Mouse (Mus musculus): ENCODE data around the gene Ccnd3. TPM values are rescaled to one million over a fixed set of nuclear protein-coding genes. Genes with fewer than 3 reads are reported as not detected.

Ccnd3 gene
- total and polyA plus RNA-seq, 2 experiments from 2014 or later, result 41.1 to 52.6 TPM

GRCm38 (mm10) chr17:47632181-47632840 is 127.5 kb downstream of the Ccnd3 start:
- no peak overlapping the region for H3K9ac ChIP-seq (replicated peaks; ENCODE audit: low read length, poor library complexity, severe bottlenecking)
- DNase-seq (ENCODE audit: low spot score) (no peak), ATAC-seq (ENCODE audit: low FRiP score) (no peak)
- H3K4me1 ChIP-seq (ENCODE audit: insufficient read depth, low read length), result peaks cover 7% of the 10 kb centered on the region; the same call in 1 of the 2 replicates
- WGBS, result 71% methylated on average over 4 of the region's 4 CpGs
- H3K4me2 ChIP-seq (ENCODE audit: low read depth, low read length, poor library complexity, severe bottlenecking), result peak overlapping the region; percentile 9; the same call in 1 of the 2 replicates
- no peak overlapping the region for H3K27ac ChIP-seq (ENCODE audit: low read depth, low read length)
- H3K27me3 ChIP-seq (ENCODE audit: insufficient read depth, low read length), result no peaks in the 10 kb centered on the region
- H3K36me3 ChIP-seq (ENCODE audit: insufficient read depth, low read length), result peaks cover 9% of the 10 kb centered on the region; the same call in 1 of the 2 replicates
- H3K4me3 ChIP-seq (ENCODE audit: low read depth, low read length), result no peak overlapping the region
- TF ChIP-seq CTCF (IDR thresholded peaks at IDR 0.05), result no peak
- no peaks in the 10 kb centered on the region for H3K9me3 ChIP-seq (ENCODE audit: low read length)

DNA sequence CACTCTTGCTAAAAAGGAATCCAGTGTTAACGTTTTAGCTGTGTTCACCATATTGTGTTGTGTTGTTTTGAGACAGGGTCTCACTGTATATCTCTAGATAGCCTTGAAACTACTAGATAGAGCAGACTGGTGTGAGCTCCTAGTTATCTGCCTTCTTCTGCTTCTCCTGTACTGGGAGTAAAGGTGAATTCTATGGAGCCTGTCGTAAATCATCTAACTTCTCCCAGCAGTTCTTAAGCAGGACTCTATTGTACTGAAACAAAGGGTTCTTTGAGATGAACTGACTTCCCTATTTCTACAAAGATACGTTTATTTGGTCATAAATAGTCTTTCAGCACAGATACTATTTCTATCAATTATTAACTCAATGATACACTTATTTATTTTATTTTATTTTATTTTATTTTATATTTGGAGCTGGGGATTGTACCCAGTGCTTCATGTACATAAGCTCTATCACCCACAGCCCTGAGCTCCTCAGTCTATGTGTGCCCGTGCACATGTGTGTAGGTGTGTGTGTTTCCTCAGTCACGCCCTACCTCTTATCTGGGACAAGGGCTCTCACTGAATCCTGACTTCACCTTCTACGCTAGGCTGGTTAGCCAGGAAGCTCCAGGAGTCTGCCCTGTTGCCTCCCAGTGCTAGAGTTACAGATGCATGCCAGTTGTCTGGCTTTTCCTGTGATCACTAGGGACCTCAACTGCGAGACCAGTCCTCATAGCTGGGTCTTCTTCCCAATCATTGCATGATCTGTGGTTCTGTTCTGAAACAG is 129.3 kb downstream of the Ccnd3 start:
- TF ChIP-seq CTCF (IDR thresholded peaks at IDR 0.05), result no peak
- no peak for ATAC-seq (ENCODE audit: low FRiP score)
- H3K9me3 ChIP-seq (ENCODE audit: low read length), result no peaks in the 10 kb centered on the region
- H3K27me3 ChIP-seq (ENCODE audit: insufficient read depth, low read length), result no peaks in the 10 kb centered on the region
- no peak overlapping the region for H3K4me3 ChIP-seq (ENCODE audit: low read depth, low read length)
- DNase-seq (ENCODE audit: low spot score), result no peak
- H3K4me1 ChIP-seq (ENCODE audit: insufficient read depth, low read length), result peaks cover 7% of the 10 kb centered on the region; the same call in 1 of the 2 replicates
- no peak overlapping the region for H3K9ac ChIP-seq (replicated peaks; ENCODE audit: low read length, poor library complexity, severe bottlenecking)
- H3K27ac ChIP-seq (ENCODE audit: low read depth, low read length), result no peak overlapping the region
- H3K36me3 ChIP-seq (ENCODE audit: insufficient read depth, low read length), result peaks cover 9% of the 10 kb centered on the region; the same call in 1 of the 2 replicates
- 80% methylated on average over 7 of the region's 7 CpGs for WGBS
- no peak overlapping the region for H3K4me2 ChIP-seq (ENCODE audit: low read depth, low read length, poor library complexity, severe bottlenecking)

GRCm38 (mm10) chr17:47642992-47643391 is 138.1 kb downstream of the Ccnd3 start:
- no peaks in the 10 kb centered on the region for H3K36me3 ChIP-seq (ENCODE audit: insufficient read depth, low read length)
- peak; percentile 37 for TF ChIP-seq CTCF (IDR thresholded peaks at IDR 0.05)
- no peaks in the 10 kb centered on the region for H3K9me3 ChIP-seq (ENCODE audit: low read length)
- 88% methylated on average over 2 of the region's 2 CpGs for WGBS
- H3K4me3 ChIP-seq (ENCODE audit: low read depth, low read length), result no peak overlapping the region
- H3K4me1 ChIP-seq (ENCODE audit: insufficient read depth, low read length), result no peaks in the 10 kb centered on the region
- H3K9ac ChIP-seq (replicated peaks; ENCODE audit: low read length, poor library complexity, severe bottlenecking), result no peak overlapping the region
- no peak for ATAC-seq (ENCODE audit: low FRiP score)
- DNase-seq (ENCODE audit: low spot score), result no peak
- H3K4me2 ChIP-seq (ENCODE audit: low read depth, low read length, poor library complexity, severe bottlenecking), result no peak overlapping the region
- H3K27ac ChIP-seq (ENCODE audit: low read depth, low read length), result no peak overlapping the region
- no peaks in the 10 kb centered on the region for H3K27me3 ChIP-seq (ENCODE audit: insufficient read depth, low read length)

- WGBS, result 65% methylated on average over 1 of the region's 1 CpGs
- Histone ChIP-seq H3K9ac (replicated peaks; ENCODE audit: low read length, poor library complexity, severe bottlenecking) (no peak overlapping the region), H3K27ac (ENCODE audit: low read depth, low read length) (no peak overlapping the region), H3K4me2 (ENCODE audit: low read depth, low read length, poor library complexity, severe bottlenecking) (no peak overlapping the region), H3K4me3 (ENCODE audit: low read depth, low read length) (no peak overlapping the region), H3K27me3 (ENCODE audit: insufficient read depth, low read length) (no peaks in the 10 kb centered on the region), H3K4me1 (ENCODE audit: insufficient read depth, low read length) (no peaks in the 10 kb centered on the region), H3K9me3 (ENCODE audit: low read length) (no peaks in the 10 kb centered on the region), H3K36me3 (ENCODE audit: insufficient read depth, low read length) (no peaks in the 10 kb centered on the region; the same call in 1 of the 2 replicates)
- no peak for ATAC-seq (ENCODE audit: low FRiP score)
- peak; percentile 69 for DNase-seq (ENCODE audit: low spot score)
- TF ChIP-seq CTCF (IDR thresholded peaks at IDR 0.05), result peak; percentile 72
Measured at GRCm38 (mm10) chr17:47646683-47647082, 141.8 kb downstream of the Ccnd3 start.

DNA sequence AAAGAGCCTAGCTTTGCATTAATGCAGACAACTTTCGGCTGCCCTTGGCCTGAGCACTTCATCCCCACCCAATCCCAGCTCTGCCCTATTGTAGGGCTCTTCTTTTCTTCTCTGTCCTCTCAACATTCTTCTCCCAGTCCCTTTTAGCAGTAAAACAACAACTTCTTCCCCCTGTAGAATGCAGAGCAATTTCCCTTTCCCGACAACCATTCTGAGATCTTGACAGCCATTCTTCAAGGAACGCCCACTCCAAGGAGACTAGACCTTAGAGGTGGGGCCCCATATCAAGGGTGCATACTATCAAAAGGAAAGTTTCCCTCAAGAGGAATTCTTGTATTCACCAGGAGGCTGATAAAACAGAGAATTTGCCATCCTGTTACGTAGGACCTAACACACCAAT is 144.1 kb downstream of the Ccnd3 start:
- DNase-seq (ENCODE audit: low spot score), result no peak
- WGBS, result 44% methylated on average over 4 of the region's 4 CpGs
- H3K9me3 ChIP-seq (ENCODE audit: low read length), result no peaks in the 10 kb centered on the region
- TF ChIP-seq CTCF (IDR thresholded peaks at IDR 0.05), result no peak
- H3K4me2 ChIP-seq (ENCODE audit: low read depth, low read length, poor library complexity, severe bottlenecking), result no peak overlapping the region
- no peaks in the 10 kb centered on the region for H3K27me3 ChIP-seq (ENCODE audit: insufficient read depth, low read length)
- H3K4me1 ChIP-seq (ENCODE audit: insufficient read depth, low read length), result no peaks in the 10 kb centered on the region
- peaks cover 4% of the 10 kb centered on the region for H3K36me3 ChIP-seq (ENCODE audit: insufficient read depth, low read length)
- H3K4me3 ChIP-seq (ENCODE audit: low read depth, low read length), result no peak overlapping the region
- no peak overlapping the region for H3K9ac ChIP-seq (replicated peaks; ENCODE audit: low read length, poor library complexity, severe bottlenecking)
- ATAC-seq (ENCODE audit: low FRiP score), result no peak
- no peak overlapping the region for H3K27ac ChIP-seq (ENCODE audit: low read depth, low read length)

Other genes with a start within 250 kb of the Ccnd3 start
- gene Mrps10, start 136.2 kb upstream of the Ccnd3 start, total RNA-seq (2014; rRNA removed), result 28.4 and 33.3 TPM in 2 replicates
- gene Mrps10, start 136.2 kb upstream of the Ccnd3 start, polyA plus RNA-seq (2015; fragmentation: Nextera tagmentation; extraction: Ambion mirVana), result 70.1 and 79.4 TPM in 2 replicates
- gene Guca1b, start 119.7 kb upstream of the Ccnd3 start, total RNA-seq (2014; rRNA removed), result 0.52 TPM in 1 of 2 replicates, not detected in the other
- gene Guca1b, start 119.7 kb upstream of the Ccnd3 start, polyA plus RNA-seq (2015; fragmentation: Nextera tagmentation; extraction: Ambion mirVana), result 0.31 and 0.33 TPM in 2 replicates
- not detected in 2 replicates for gene Guca1a, start 104.5 kb upstream of the Ccnd3 start, total RNA-seq (2014; rRNA removed)
- gene Guca1a, start 104.5 kb upstream of the Ccnd3 start, polyA plus RNA-seq (2015; fragmentation: Nextera tagmentation; extraction: Ambion mirVana), result 1.3 and 1.5 TPM in 2 replicates
- 0.19 and 0.93 TPM in 2 replicates for gene AI661453, start 68.4 kb upstream of the Ccnd3 start, total RNA-seq (2014; rRNA removed)
- gene AI661453, start 68.4 kb upstream of the Ccnd3 start, polyA plus RNA-seq (2015; fragmentation: Nextera tagmentation; extraction: Ambion mirVana), result 0.13 and 0.19 TPM in 2 replicates
- gene 1700001C19Rik, start 67.7 kb upstream of the Ccnd3 start, total RNA-seq (2014; rRNA removed), result 0.22 and 2.5 TPM in 2 replicates
- gene 1700001C19Rik, start 67.7 kb upstream of the Ccnd3 start, polyA plus RNA-seq (2015; fragmentation: Nextera tagmentation; extraction: Ambion mirVana), result 0.46 and 0.48 TPM in 2 replicates
- 15.1 and 25.1 TPM in 2 replicates for gene Taf8, start 2.8 kb upstream of the Ccnd3 start, total RNA-seq (2014; rRNA removed)
- 11.5 and 12.3 TPM in 2 replicates for gene Taf8, start 2.8 kb upstream of the Ccnd3 start, polyA plus RNA-seq (2015; fragmentation: Nextera tagmentation; extraction: Ambion mirVana)
- 25.8 and 26.0 TPM in 2 replicates for gene Bysl, start 106.4 kb downstream of the Ccnd3 start, total RNA-seq (2014; rRNA removed)
- 31.9 and 33.1 TPM in 2 replicates for gene Bysl, start 106.4 kb downstream of the Ccnd3 start, polyA plus RNA-seq (2015; fragmentation: Nextera tagmentation; extraction: Ambion mirVana)
- gene Med20, start 106.5 kb downstream of the Ccnd3 start, total RNA-seq (2014; rRNA removed), result 33.8 and 44.7 TPM in 2 replicates
- gene Med20, start 106.5 kb downstream of the Ccnd3 start, polyA plus RNA-seq (2015; fragmentation: Nextera tagmentation; extraction: Ambion mirVana), result 32.4 TPM in 2 replicates
- 3.2 and 8.0 TPM in 2 replicates for gene Gm20517, start 106.5 kb downstream of the Ccnd3 start, total RNA-seq (2014; rRNA removed)
- gene Gm20517, start 106.5 kb downstream of the Ccnd3 start, polyA plus RNA-seq (2015; fragmentation: Nextera tagmentation; extraction: Ambion mirVana), result 0.96 and 1.1 TPM in 2 replicates
- 24.3 and 24.4 TPM in 2 replicates for gene Usp49, start 125.6 kb downstream of the Ccnd3 start, total RNA-seq (2014; rRNA removed)
- 3.7 and 3.9 TPM in 2 replicates for gene Usp49, start 125.6 kb downstream of the Ccnd3 start, polyA plus RNA-seq (2015; fragmentation: Nextera tagmentation; extraction: Ambion mirVana)
- 117 and 136 TPM in 2 replicates for gene Tomm6, start 183.3 kb downstream of the Ccnd3 start, total RNA-seq (2014; rRNA removed)
- gene Tomm6, start 183.3 kb downstream of the Ccnd3 start, polyA plus RNA-seq (2015; fragmentation: Nextera tagmentation; extraction: Ambion mirVana), result 334 and 339 TPM in 2 replicates
- gene Frs3, start 184.0 kb downstream of the Ccnd3 start, total RNA-seq (2014; rRNA removed), result 128 and 165 TPM in 2 replicates
- 68.9 and 75.7 TPM in 2 replicates for gene Frs3, start 184.0 kb downstream of the Ccnd3 start, polyA plus RNA-seq (2015; fragmentation: Nextera tagmentation; extraction: Ambion mirVana)
- gene Gm21981, start 189.4 kb downstream of the Ccnd3 start, total RNA-seq (2014; rRNA removed), result 5.2 and 5.8 TPM in 2 replicates
- 0.56 and 0.90 TPM in 2 replicates for gene Gm21981, start 189.4 kb downstream of the Ccnd3 start, polyA plus RNA-seq (2015; fragmentation: Nextera tagmentation; extraction: Ambion mirVana)
- 2.5 and 3.2 TPM in 2 replicates for gene Prickle4, start 189.7 kb downstream of the Ccnd3 start, total RNA-seq (2014; rRNA removed)
- 2.2 and 3.2 TPM in 2 replicates for gene Prickle4, start 189.7 kb downstream of the Ccnd3 start, polyA plus RNA-seq (2015; fragmentation: Nextera tagmentation; extraction: Ambion mirVana)
- gene Pgc, start 221.8 kb downstream of the Ccnd3 start, total RNA-seq (2014; rRNA removed), result 0.27 and 1.5 TPM in 2 replicates
- 0.19 TPM in 1 of 2 replicates, not detected in the other for gene Pgc, start 221.8 kb downstream of the Ccnd3 start, polyA plus RNA-seq (2015; fragmentation: Nextera tagmentation; extraction: Ambion mirVana)
- 5.2 and 9.6 TPM in 2 replicates for gene Tfeb, start 232.0 kb downstream of the Ccnd3 start, total RNA-seq (2014; rRNA removed)
- 4.0 and 5.4 TPM in 2 replicates for gene Tfeb, start 232.0 kb downstream of the Ccnd3 start, polyA plus RNA-seq (2015; fragmentation: Nextera tagmentation; extraction: Ambion mirVana)

Data from midbrain, postnatal 0 days (tissue).